Mouse (Mus musculus): ENCODE measurements at regions not wholly inside any gene's neighbourhood (a gene's known extent, or its start where the extent isn't known, plus 50 kb on each side); places are given as distances from the start of the nearest gene placed in this dataset.

DNA sequence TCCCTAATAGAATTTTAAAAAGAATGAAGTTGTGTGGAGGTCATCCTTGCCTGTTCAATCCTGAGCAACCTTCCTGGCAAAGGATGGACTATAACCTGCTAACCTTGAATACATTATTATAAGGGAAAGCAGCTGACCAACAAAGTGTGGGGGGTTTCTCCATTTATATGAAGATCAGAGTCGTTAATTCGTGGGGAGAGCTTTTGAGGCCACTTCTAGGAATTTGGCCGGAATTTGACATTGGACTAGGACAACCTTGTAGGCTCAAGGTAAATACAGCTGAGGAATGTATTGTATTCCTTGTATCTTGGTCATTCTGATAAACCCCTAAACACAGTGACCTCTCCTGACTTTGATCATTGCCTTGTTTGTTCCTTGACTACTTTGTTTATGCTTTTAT is 56.9 kb downstream of the Klf4 start:
- no peak for ATAC-seq (replicated peaks; ENCODE audit: low read depth, poor library complexity, severe bottlenecking)

DNA sequence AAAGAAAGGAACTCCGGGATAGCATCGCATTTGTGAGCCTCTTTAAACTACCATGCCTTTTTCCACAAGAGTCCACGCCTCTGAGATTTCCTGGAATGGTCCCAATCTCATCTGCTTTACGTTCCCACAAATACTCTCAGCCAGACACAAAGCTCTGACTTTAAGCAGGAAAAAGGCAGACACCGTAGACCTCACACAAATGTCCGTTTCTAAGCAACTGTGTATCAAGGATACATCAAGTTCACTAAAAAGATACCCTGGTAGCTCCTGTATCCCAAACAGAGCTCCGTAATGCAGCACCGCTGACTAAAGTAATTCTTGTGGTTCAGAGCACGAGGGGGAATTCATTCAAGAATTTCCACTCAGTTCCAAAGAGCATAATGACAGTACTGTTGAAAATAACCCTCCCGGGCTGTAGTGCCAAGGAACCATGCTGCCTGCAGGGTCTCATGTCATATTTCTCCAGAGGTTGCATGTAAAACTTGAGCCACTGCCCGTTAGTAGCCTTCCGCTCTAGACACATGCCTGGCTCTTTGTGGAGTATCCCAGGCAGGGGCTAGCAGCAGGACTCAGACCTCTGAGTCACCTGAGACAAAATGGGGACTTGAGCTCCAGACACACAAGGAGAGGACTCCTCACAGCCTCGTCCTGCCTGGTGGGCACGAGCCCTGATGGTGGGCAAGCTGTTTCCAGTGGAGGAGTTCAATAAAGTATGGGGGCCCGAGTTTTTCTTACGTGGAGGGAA is 58.0 kb downstream of the Klf4 start:
- ATAC-seq (replicated peaks; ENCODE audit: low read depth, poor library complexity, severe bottlenecking) = no peak

- peak; percentile 81 for ATAC-seq (replicated peaks; ENCODE audit: low read depth, poor library complexity, severe bottlenecking)
Observed at GRCm38 (mm10) chr4:55472649-55473048, 59.6 kb downstream of the Klf4 start.

GRCm38 (mm10) chr4:55470779-55471663 is 61.2 kb downstream of the Klf4 start:
- ATAC-seq (replicated peaks; ENCODE audit: low read depth, poor library complexity, severe bottlenecking) = no peak

DNA sequence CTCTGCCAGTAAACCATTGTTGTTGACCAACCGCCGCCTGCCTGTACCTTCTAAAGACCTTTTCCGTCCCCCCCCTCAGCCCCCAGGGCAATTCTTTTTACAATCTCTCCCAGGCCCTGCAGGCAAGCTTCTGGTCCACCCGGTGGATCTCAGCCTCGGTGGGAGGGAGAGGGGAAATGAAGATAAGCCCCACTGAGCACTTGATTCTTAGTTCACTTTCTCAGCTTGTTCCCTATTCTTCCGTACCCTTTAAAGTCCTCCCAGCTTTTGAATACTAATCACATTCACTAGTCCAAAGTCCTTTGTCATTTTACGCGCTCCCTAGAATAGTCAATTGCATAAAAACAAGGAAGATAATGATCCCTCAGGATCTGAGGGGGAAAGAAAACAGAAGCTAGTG is 68.1 kb downstream of the Klf4 start:
- peak; percentile 47; the same call in 1 of the 2 replicates for ATAC-seq (replicated peaks; ENCODE audit: low read depth, poor library complexity, severe bottlenecking)

GRCm38 (mm10) chr4:55461927-55462326 is 70.3 kb downstream of the Klf4 start:
- no peak for ATAC-seq (replicated peaks; ENCODE audit: low read depth, poor library complexity, severe bottlenecking)

GRCm38 (mm10) chr4:55453902-55454301 is 78.4 kb downstream of the Klf4 start:
- ATAC-seq (replicated peaks; ENCODE audit: low read depth, poor library complexity, severe bottlenecking) = no peak

DNA sequence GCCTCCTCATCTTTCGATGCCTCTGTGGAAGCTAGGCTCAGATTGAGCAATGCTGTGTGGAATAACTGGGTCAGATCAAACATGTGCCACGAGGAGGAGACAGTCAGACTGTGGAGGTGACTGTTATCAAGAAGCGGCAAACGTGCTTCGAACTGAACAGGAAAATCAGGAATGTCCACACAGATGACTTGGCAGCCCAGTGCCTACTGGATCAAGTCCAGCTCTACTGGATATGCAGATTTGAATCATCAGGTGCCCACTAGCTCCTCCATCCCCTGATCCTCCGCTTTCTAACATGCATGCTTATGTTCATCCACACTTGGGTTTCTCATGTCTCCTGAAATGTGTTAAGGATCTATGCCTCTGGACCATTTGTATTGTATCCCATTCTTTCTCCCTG is 79.7 kb downstream of the Klf4 start:
- no peak for ATAC-seq (replicated peaks; ENCODE audit: low read depth, poor library complexity, severe bottlenecking)

GRCm38 (mm10) chr4:55451711-55452110 is 80.6 kb downstream of the Klf4 start:
- no peak for ATAC-seq (replicated peaks; ENCODE audit: low read depth, poor library complexity, severe bottlenecking)

GRCm38 (mm10) chr4:55451026-55451425 is 81.2 kb downstream of the Klf4 start:
- 0 out of 2 replicates have a peak, but pooled peaks have one; percentile 39 for ATAC-seq (replicated peaks; ENCODE audit: low read depth, poor library complexity, severe bottlenecking)

DNA sequence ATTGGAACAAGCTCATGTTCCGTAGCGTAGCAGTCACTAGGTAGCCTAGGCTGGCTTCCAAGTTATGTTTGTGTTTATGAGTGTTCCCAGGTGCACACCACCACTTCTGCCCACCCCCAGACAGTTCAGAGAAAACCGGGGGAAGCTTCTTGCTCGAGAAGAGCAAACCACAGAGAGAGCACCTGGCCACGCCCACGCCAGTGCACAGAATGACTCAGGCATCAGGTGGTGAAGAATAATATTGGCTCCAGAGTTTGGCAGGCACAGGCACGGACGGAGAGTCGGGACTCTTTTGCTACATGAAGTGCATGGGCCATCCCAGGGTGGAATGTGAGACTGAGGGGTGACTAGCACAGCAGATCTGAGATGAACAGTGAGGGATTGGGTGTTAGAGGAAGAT is 88.8 kb downstream of the Klf4 start:
- no peak for ATAC-seq (replicated peaks; ENCODE audit: low read depth, poor library complexity, severe bottlenecking)

- ATAC-seq (replicated peaks; ENCODE audit: low read depth, poor library complexity, severe bottlenecking) = no peak
Observed at GRCm38 (mm10) chr4:55442098-55442497, 90.2 kb downstream of the Klf4 start.
